Mouse (Mus musculus) stomach, postnatal 0 days (tissue): Measurements from ENCODE around the gene Traf3ip2. TPM values are rescaled to one million over a fixed set of nuclear protein-coding genes. Genes with fewer than 3 reads are reported as not detected.

ENCODE experiments used
- ATAC-seq: fragments of 200-750 bp; cut with Nextera tagmentation; 2 replicates; pipeline ENCODE4 v1.8.0; 2017; ENCODE audit not compliant: low FRiP score, low TSS enrichment
- DNase-seq: peaks from one replicate; pipeline ENCODE4 v3.0.0-alpha.2; 2016; ENCODE audit warnings: low spot score
- H3K27ac ChIP-seq: fragments of 300-500 bp; sonication (generic); replicated peaks from 2 replicates; pipeline ENCODE4 v1.5.1; 2014; ENCODE audit warnings: mild to moderate bottlenecking, control low read depth
- H3K27me3 ChIP-seq: fragments of 300-500 bp; sonication (generic); 2 replicates; pipeline ENCODE4 v1.6.1; 2014; ENCODE audit warnings: low read length; ENCODE audit not compliant: control insufficient read depth, insufficient read depth
- H3K36me3 ChIP-seq: fragments of 300-500 bp; sonication (generic); 2 replicates; pipeline ENCODE4 v1.6.1; 2014; ENCODE audit warnings: low read length, mixed read lengths; ENCODE audit not compliant: control insufficient read depth, insufficient read depth
- H3K4me1 ChIP-seq: fragments of 300-500 bp; sonication (generic); replicated peaks from 2 replicates; pipeline ENCODE4 v1.6.1; 2014; ENCODE audit warnings: antibody characterized with exemption; ENCODE audit not compliant: control insufficient read depth, insufficient read depth
- H3K4me2 ChIP-seq: fragments of 300-500 bp; sonication (generic); replicated peaks from 2 replicates; pipeline ENCODE4 v1.6.1; 2014; ENCODE audit warnings: low read depth, mild to moderate bottlenecking, control low read depth, moderate library complexity
- H3K4me3 ChIP-seq: fragments of 300-500 bp; sonication (generic); 2 replicates; pipeline ENCODE4 v1.5.1; 2014; ENCODE audit warnings: low read depth, low read length, control low read depth
- H3K9ac ChIP-seq: fragments of 300-500 bp; sonication (generic); 2 replicates; pipeline ENCODE4 v1.6.1; 2014; ENCODE audit warnings: mild to moderate bottlenecking, low read length, control low read depth, mixed read lengths
- H3K9me3 ChIP-seq: fragments of 300-500 bp; sonication (generic); 2 replicates; pipeline ENCODE4 v1.6.1; 2016; ENCODE audit warnings: low read length; ENCODE audit not compliant: control insufficient read depth
- CTCF ChIP-seq: IDR thresholded peaks from 2 replicates; pipeline ENCODE4 v1.5.1; 2016; ENCODE audit warnings: antibody characterized with exemption, low read depth, mild to moderate bottlenecking, moderate library complexity
- EP300 ChIP-seq: optimal IDR thresholded peaks from 2 replicates; pipeline ENCODE3; 2016; ENCODE audit warnings: antibody characterized with exemption
- WGBS: fragments of 180-500 bp; shearing (Covaris S2); extraction: QIAGEN DNeasy Blood & Tissue Kit; methylation state at CpG from one replicate; pipeline ENCODE4 v1.1.7; 2014; 5-methylcytosine and 5-hydroxymethylcytosine counted together
- polyA plus RNA-seq: library from polyadenylated mRNA; unstranded; fragments of >200 nt; fragmentation: Nextera tagmentation; extraction: Ambion mirVana; gene quantifications from 2 replicates; pipeline ENCODE4 v1.2.1, GENCODE M21; 2015

Gene Traf3ip2
- polyA plus RNA-seq, 1 experiment from 2014 or later = 19.4 TPM

DNA sequence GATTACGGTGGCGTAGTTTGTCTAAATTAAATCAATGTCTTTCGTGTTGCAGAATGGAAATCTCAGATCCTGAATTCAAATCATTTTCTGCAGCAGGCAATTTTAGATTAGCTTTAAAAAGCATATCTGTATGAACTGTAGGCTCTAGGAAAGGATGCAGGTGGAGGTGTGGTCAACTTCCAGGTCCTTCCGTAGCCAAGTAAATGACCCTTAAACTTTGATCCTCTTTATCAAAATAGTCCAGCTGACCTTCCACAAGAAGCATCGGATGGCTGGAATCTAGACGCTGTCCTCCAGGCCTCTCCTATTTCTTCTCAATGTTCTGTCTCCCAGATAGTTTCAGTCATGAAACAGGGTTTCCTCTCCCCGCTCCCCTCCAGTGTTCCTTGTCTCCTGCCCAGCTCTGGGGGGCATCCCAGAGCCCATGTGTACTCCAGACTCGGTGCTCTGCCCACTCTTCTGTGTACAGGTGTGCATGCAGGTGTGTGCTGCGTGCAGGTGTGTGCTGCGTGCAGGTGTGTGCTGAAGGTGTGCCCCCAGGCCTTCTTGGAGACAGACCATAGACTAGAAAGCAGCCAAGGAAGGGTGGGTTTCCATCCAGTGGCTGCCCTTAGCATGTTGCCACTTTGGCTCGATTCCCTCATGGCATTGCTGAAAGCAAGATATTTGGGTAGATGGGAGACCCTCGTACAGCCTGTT is 2.9 kb downstream of the Traf3ip2 start:
- Histone ChIP-seq H3K4me1 (peaks cover 5% of the 10 kb centered on the region), H3K9ac (peak overlapping the region; percentile 45; the same call in 1 of the 2 replicates), H3K27ac (peak overlapping the region; percentile 99), H3K9me3 (no peaks in the 10 kb centered on the region), H3K27me3 (no peaks in the 10 kb centered on the region), H3K4me2 (peak overlapping the region; percentile 64), H3K36me3 (peaks cover 8% of the 10 kb centered on the region; the same call in 1 of the 2 replicates), H3K4me3 (peak overlapping the region; percentile 51; the same call in 1 of the 2 replicates)
- DNase-seq = no peak
- ATAC-seq = no peak
- TF ChIP-seq CTCF (no peak), EP300 (no peak)
- 67% methylated on average over 12 of the region's 12 CpGs for WGBS

DNA sequence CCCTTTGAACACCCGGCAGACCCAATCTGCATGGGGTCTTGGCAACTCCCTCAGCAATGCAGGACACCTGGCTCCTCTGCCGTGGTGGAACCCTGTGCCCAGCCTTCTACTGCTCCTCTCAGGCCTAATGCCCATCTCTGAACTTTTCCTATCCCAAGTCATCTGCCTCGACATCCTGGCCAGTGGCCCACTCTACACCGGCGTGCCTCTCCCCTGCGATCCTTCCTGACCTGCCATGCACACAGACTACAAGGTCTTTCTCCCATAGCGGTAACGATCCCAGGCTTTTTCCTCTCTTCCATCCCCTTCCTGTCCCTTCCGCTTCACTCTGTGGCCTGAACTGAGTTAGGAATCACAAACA is 3.5 kb downstream of the Traf3ip2 start:
- no peak for TF ChIP-seq CTCF
- no peak for TF ChIP-seq EP300
- 84% methylated on average over 9 of the region's 9 CpGs for WGBS

DNA sequence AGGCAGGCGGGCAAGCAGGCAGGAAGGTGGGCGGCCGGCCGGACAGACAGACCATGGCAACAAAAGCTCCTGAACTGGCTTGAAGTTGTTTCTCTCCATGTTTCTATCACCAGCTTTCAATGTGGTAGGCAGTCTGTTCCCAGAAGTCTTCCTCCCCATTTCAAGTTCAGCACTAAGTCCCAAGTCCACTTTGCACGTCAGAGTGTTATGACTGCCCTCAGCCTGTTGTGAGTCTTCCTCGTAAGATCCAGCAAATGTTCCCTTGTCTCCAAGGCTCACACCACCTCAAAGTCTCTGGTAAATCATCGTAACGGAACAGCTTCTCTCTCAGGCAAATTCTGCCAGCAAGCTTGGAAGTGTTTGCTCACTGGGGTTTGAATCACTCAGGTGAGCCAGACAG is 3.9 kb downstream of the Traf3ip2 start:
- peaks cover 12% of the 10 kb centered on the region; the same call in 1 of the 2 replicates for H3K36me3 ChIP-seq
- H3K4me2 ChIP-seq = no peak overlapping the region
- TF ChIP-seq CTCF (no peak), EP300 (no peak)
- no peak overlapping the region for H3K27ac ChIP-seq
- peaks cover 5% of the 10 kb centered on the region for H3K4me1 ChIP-seq
- no peaks in the 10 kb centered on the region for H3K9me3 ChIP-seq
- H3K27me3 ChIP-seq = no peaks in the 10 kb centered on the region
- H3K9ac ChIP-seq = no peak overlapping the region
- no peak for DNase-seq
- 77% methylated on average over 8 of the region's 8 CpGs for WGBS
- no peak overlapping the region for H3K4me3 ChIP-seq
- no peak for ATAC-seq

More for the DNA sequence above, 3.5 kb downstream of the Traf3ip2 start:
- no peaks in the 10 kb centered on the region for H3K27me3 ChIP-seq
- DNase-seq = no peak
- peaks cover 8% of the 10 kb centered on the region; the same call in 1 of the 2 replicates for H3K36me3 ChIP-seq
- H3K4me1 ChIP-seq = peaks cover 5% of the 10 kb centered on the region
- H3K27ac ChIP-seq = no peak overlapping the region
- H3K4me2 ChIP-seq = no peak overlapping the region
- no peaks in the 10 kb centered on the region for H3K9me3 ChIP-seq
- no peak overlapping the region for H3K4me3 ChIP-seq
- no peak overlapping the region for H3K9ac ChIP-seq
- no peak for ATAC-seq

DNA sequence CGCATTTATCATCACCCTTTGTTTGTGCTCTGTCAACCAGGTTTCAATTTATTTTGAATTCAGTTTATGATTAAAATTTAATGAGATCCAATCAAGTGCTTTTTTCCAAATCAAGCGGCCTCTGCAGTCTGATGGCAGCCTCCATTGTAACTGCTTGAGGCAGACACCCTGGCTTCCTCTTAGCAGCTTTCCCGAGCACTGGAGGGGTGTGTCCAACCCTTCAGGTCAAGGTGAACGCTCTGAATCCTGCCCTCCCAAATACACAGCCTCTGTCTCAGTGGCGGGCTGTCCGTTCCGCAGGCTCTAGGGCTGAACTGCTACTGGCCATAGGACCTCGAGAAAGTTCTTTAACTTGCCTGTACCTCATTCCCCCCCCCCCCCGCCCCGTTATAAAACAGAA is 5.7 kb downstream of the Traf3ip2 start:
- H3K4me1 ChIP-seq = peaks cover 5% of the 10 kb centered on the region
- WGBS = 51% methylated on average over 10 of the region's 10 CpGs
- DNase-seq = no peak
- H3K9ac ChIP-seq = no peak overlapping the region
- H3K4me2 ChIP-seq = no peak overlapping the region
- H3K27me3 ChIP-seq = no peaks in the 10 kb centered on the region
- ATAC-seq = no peak
- peaks cover 14% of the 10 kb centered on the region; the same call in 1 of the 2 replicates for H3K36me3 ChIP-seq
- H3K9me3 ChIP-seq = no peaks in the 10 kb centered on the region
- no peak overlapping the region for H3K27ac ChIP-seq
- H3K4me3 ChIP-seq = no peak overlapping the region
- TF ChIP-seq EP300 (no peak), CTCF (no peak)

DNA sequence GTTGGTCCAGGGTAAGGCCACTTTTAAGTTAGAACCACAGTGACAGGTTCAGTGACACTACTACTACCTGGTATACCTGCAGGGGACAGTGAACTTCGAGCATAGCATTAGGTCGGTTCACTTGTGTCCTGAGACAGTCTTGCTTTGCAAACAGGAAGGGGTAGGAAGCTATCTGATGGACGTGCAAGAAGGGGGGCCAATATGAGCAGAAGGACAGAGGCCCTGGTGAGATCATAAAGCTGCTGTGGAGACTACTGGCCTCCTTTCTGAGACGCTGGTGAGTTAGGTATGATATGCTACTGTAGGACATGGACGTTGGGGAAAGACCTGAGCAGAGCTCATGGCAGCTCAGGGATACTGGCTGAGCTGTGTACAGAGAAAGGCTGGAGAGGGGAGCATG is 7.9 kb downstream of the Traf3ip2 start:
- Histone ChIP-seq H3K9me3 (no peaks in the 10 kb centered on the region), H3K27ac (no peak overlapping the region), H3K4me3 (no peak overlapping the region), H3K4me1 (peaks cover 11% of the 10 kb centered on the region), H3K4me2 (no peak overlapping the region), H3K36me3 (peaks cover 14% of the 10 kb centered on the region; the same call in 1 of the 2 replicates), H3K9ac (no peak overlapping the region), H3K27me3 (no peaks in the 10 kb centered on the region)
- no peak for TF ChIP-seq EP300
- ATAC-seq = no peak
- DNase-seq = no peak
- WGBS = 81% methylated on average over 5 of the region's 5 CpGs

DNA sequence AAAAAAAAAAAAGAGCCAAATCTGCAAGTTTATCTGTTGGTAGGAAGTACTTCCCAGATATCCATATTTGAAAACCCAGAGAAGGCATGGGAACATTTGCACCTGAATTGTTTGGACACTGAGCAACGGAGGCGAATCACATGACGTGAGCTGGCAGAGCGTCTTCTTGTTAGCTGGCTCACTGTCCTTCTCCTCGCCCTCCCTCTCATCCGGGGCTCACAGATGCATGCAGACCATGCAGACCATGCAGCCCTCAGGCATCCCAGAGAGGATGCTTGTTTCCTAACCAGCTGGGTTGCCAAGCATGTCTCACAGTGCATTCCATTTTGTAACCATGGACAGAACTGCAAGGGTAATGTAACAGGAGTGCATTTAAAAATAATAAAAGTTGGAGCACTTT is 11.1 kb downstream of the Traf3ip2 start:
- H3K4me1 ChIP-seq = peaks cover 12% of the 10 kb centered on the region
- no peak overlapping the region for H3K9ac ChIP-seq
- peaks cover 10% of the 10 kb centered on the region; the same call in 1 of the 2 replicates for H3K36me3 ChIP-seq
- DNase-seq = no peak
- H3K27me3 ChIP-seq = no peaks in the 10 kb centered on the region
- ATAC-seq = no peak
- H3K27ac ChIP-seq = peak overlapping the region; percentile 63; the same call in 1 of the 2 replicates
- H3K4me2 ChIP-seq = no peak overlapping the region
- H3K4me3 ChIP-seq = no peak overlapping the region
- WGBS = 58% methylated on average over 6 of the region's 6 CpGs
- TF ChIP-seq CTCF (no peak), EP300 (no peak)
- H3K9me3 ChIP-seq = no peaks in the 10 kb centered on the region
